Mouse (Mus musculus) hindbrain, embryonic 11.5 days (tissue): ENCODE results near the gene Gm43951. TPM values are rescaled to one million over a fixed set of nuclear protein-coding genes. Genes with fewer than 3 reads are reported as not detected.

Experiments used
- ATAC-seq: fragments of 200-750 bp; cut with Nextera tagmentation; 2 replicates; pipeline ENCODE4 v1.8.0; 2017; ENCODE audit warnings: mild to moderate bottlenecking, moderate TSS enrichment, moderate library complexity; ENCODE audit not compliant: low FRiP score
- DNase-seq: peaks from one replicate; pipeline ENCODE4 v3.0.0-alpha.2; 2015; ENCODE audit warnings: low spot score
- H3K27ac ChIP-seq: fragments of 300-500 bp; sonication (generic); 2 replicates; pipeline ENCODE4 v1.5.1; 2014; ENCODE audit warnings: mild to moderate bottlenecking, low read depth, low read length
- H3K27me3 ChIP-seq: fragments of 300-500 bp; sonication (generic); 2 replicates; pipeline ENCODE4 v1.6.1; 2014; ENCODE audit warnings: mild to moderate bottlenecking, low read length, moderate library complexity, mixed read lengths; ENCODE audit not compliant: control insufficient read depth, insufficient read depth
- H3K36me3 ChIP-seq: fragments of 300-500 bp; sonication (generic); 2 replicates; pipeline ENCODE4 v1.6.1; 2014; ENCODE audit warnings: mild to moderate bottlenecking, low read length, moderate library complexity, mixed read lengths; ENCODE audit not compliant: control insufficient read depth, insufficient read depth
- H3K4me1 ChIP-seq: fragments of 300-500 bp; sonication (generic); replicated peaks from 2 replicates; pipeline ENCODE4 v1.6.1; 2014; ENCODE audit warnings: low read length, mixed read lengths; ENCODE audit not compliant: control insufficient read depth, insufficient read depth
- H3K4me2 ChIP-seq: fragments of 300-500 bp; sonication (generic); replicated peaks from 2 replicates; pipeline ENCODE4 v1.6.1; 2014; ENCODE audit warnings: mild to moderate bottlenecking, low read depth, low read length
- H3K4me3 ChIP-seq: fragments of 300-500 bp; sonication (generic); 2 replicates; pipeline ENCODE4 v1.5.1; 2014; ENCODE audit warnings: low read depth, low read length
- H3K9ac ChIP-seq: fragments of 300-500 bp; sonication (generic); 2 replicates; pipeline ENCODE4 v1.6.1; 2014; ENCODE audit warnings: low read depth, low read length
- H3K9me3 ChIP-seq: fragments of 300-500 bp; sonication (generic); 2 replicates; pipeline ENCODE4 v1.6.1; 2016; ENCODE audit warnings: low read length; ENCODE audit not compliant: control insufficient read depth
- WGBS: fragments of 180-500 bp; shearing (Covaris S2); extraction: QIAGEN DNeasy Blood & Tissue Kit; methylation state at CpG from one replicate; pipeline ENCODE4 v1.1.7; 2014; 5-methylcytosine and 5-hydroxymethylcytosine counted together
- polyA plus RNA-seq: library from polyadenylated mRNA; unstranded; fragments of >200 nt; fragmentation: Nextera tagmentation; extraction: Ambion mirVana; gene quantifications from 2 replicates; pipeline ENCODE4 v1.2.1, GENCODE M21; 2014

Gene Gm43951
- polyA plus RNA-seq, 1 experiment from 2014 or later: 0.11 TPM

DNA sequence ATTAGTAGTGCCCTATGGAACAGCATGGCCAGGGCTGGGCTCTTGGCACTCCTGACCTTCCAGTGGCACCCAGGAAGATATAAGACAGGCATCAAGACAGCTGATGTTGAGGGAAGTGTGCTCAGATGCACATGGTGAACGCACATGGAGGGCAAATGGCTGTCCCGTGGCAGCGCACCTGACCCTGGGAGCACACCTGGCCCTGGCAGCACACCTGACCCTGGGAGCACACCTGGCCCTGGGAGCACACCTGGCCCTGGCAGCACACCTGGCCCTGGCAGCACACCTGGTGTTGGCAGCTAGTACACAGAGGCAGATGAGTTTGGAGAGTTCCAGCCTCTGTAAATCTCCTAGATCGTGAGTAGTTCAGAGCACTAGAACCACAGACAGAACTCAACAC lies 21.9 kb upstream of the Gm43951 start:
- no peaks in the 10 kb centered on the region for H3K36me3 ChIP-seq
- no peak overlapping the region for H3K9ac ChIP-seq
- no peaks in the 10 kb centered on the region for H3K27me3 ChIP-seq
- H3K27ac ChIP-seq: no peak overlapping the region
- ATAC-seq (no peak), DNase-seq (no peak)
- no peaks in the 10 kb centered on the region for H3K9me3 ChIP-seq
- 96% methylated on average over 4 of the region's 4 CpGs for WGBS
- H3K4me3 ChIP-seq: no peak overlapping the region
- H3K4me2 ChIP-seq: no peak overlapping the region
- H3K4me1 ChIP-seq: no peaks in the 10 kb centered on the region

- 87% methylated on average over 6 of the region's 6 CpGs for WGBS
- DNase-seq: no peak
- Histone ChIP-seq H3K9me3 (no peaks in the 10 kb centered on the region), H3K27me3 (no peaks in the 10 kb centered on the region), H3K4me3 (no peak overlapping the region), H3K36me3 (no peaks in the 10 kb centered on the region), H3K4me1 (no peaks in the 10 kb centered on the region), H3K4me2 (no peak overlapping the region), H3K9ac (no peak overlapping the region), H3K27ac (no peak overlapping the region)
- ATAC-seq: no peak
These were observed 20.3 kb upstream of the Gm43951 start for GRCm38 (mm10) chr11:72226901-72227300.

- H3K36me3 ChIP-seq: no peaks in the 10 kb centered on the region
- H3K27me3 ChIP-seq: no peaks in the 10 kb centered on the region
- no peaks in the 10 kb centered on the region for H3K9me3 ChIP-seq
- H3K9ac ChIP-seq: no peak overlapping the region
- H3K27ac ChIP-seq: no peak overlapping the region
- no peaks in the 10 kb centered on the region for H3K4me1 ChIP-seq
- DNase-seq (peak; percentile 35), ATAC-seq (0 out of 2 replicates have a peak, but pooled peaks have one; percentile 10)
- H3K4me2 ChIP-seq: no peak overlapping the region
- 47% methylated on average over 10 of the region's 10 CpGs for WGBS
- H3K4me3 ChIP-seq: no peak overlapping the region
These were observed 19.6 kb upstream of the Gm43951 start for GRCm38 (mm10) chr11:72226020-72226791.

DNA sequence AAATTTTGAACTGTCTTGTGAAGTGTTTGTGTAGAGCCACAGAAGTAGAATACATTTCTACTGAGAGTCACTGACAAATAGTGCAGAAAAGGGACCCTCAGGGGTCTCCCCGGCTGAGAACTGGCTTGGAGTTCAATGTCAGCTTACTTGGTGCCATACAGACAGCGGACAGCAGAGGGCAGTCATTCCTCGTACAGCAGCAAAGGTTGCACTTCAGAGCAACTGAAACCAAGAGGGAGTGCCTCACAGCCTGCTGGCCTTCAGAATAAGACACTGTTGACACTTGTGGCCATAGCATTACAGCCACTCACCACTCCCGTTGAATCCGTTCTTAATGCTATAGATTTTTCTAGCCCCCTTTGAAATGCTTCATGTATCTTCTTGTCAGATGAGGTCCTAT lies 18.2 kb upstream of the Gm43951 start:
- Histone ChIP-seq H3K4me2 (no peak overlapping the region), H3K4me1 (no peaks in the 10 kb centered on the region), H3K27ac (no peak overlapping the region), H3K36me3 (no peaks in the 10 kb centered on the region), H3K9ac (no peak overlapping the region), H3K4me3 (no peak overlapping the region), H3K9me3 (no peaks in the 10 kb centered on the region), H3K27me3 (no peaks in the 10 kb centered on the region)
- 19% methylated on average over 5 of the region's 5 CpGs for WGBS
- DNase-seq: peak; percentile 83
- ATAC-seq: no peak

GRCm38 (mm10) chr11:72223414-72223813 lies 16.8 kb upstream of the Gm43951 start:
- WGBS: 82% methylated on average over 4 of the region's 4 CpGs
- Histone ChIP-seq H3K27me3 (no peaks in the 10 kb centered on the region), H3K4me2 (no peak overlapping the region), H3K36me3 (no peaks in the 10 kb centered on the region), H3K9ac (no peak overlapping the region), H3K4me3 (no peak overlapping the region), H3K27ac (no peak overlapping the region), H3K4me1 (no peaks in the 10 kb centered on the region), H3K9me3 (no peaks in the 10 kb centered on the region)
- DNase-seq (no peak), ATAC-seq (no peak)

GRCm38 (mm10) chr11:72221278-72221677 lies 14.6 kb upstream of the Gm43951 start:
- no peaks in the 10 kb centered on the region for H3K27me3 ChIP-seq
- no peak overlapping the region for H3K9ac ChIP-seq
- no peak overlapping the region for H3K4me2 ChIP-seq
- DNase-seq (peak; percentile 87), ATAC-seq (no peak)
- no peaks in the 10 kb centered on the region for H3K36me3 ChIP-seq
- no peak overlapping the region for H3K27ac ChIP-seq
- no peaks in the 10 kb centered on the region for H3K4me1 ChIP-seq
- 16% methylated on average over 6 of the region's 6 CpGs for WGBS
- no peak overlapping the region for H3K4me3 ChIP-seq
- no peaks in the 10 kb centered on the region for H3K9me3 ChIP-seq

- ATAC-seq: no peak
- Histone ChIP-seq H3K27ac (no peak overlapping the region), H3K9me3 (no peaks in the 10 kb centered on the region), H3K9ac (no peak overlapping the region), H3K4me2 (no peak overlapping the region), H3K27me3 (no peaks in the 10 kb centered on the region), H3K4me1 (no peaks in the 10 kb centered on the region), H3K4me3 (no peak overlapping the region), H3K36me3 (0 out of 2 replicates have a peak, but pooled peaks cover 1% of the 10 kb centered on the region)
- 89% methylated on average over 5 of the region's 5 CpGs for WGBS
- no peak for DNase-seq
These were observed 10.5 kb upstream of the Gm43951 start for GRCm38 (mm10) chr11:72217116-72217515.

- Histone ChIP-seq H3K36me3 (peaks cover 11% of the 10 kb centered on the region; the same call in 1 of the 2 replicates), H3K4me3 (peak within 1 kb of the TSS; percentile 90), H3K27ac (peak within 1 kb of the TSS; percentile 62; the same call in 1 of the 2 replicates), H3K9ac (peak within 1 kb of the TSS; percentile 80), H3K27me3 (no peaks in the 10 kb centered on the region), H3K4me2 (peak within 1 kb of the TSS; percentile 94), H3K9me3 (no peaks in the 10 kb centered on the region), H3K4me1 (no peaks in the 10 kb centered on the region)
- WGBS: 3% methylated on average over 29 of the region's 29 CpGs
- peak; percentile 85 for ATAC-seq
- peak; percentile 70 for DNase-seq
These were observed 8.8 kb upstream of the Gm43951 start, which contains the start of gene Med31 for GRCm38 (mm10) chr11:72215410-72215797. Med31 (minus strand) TSS chr11:72215592.
